Mouse (Mus musculus): Measurements from ENCODE around the gene Sh3bp1.

The Sh3bp1 gene

DNA sequence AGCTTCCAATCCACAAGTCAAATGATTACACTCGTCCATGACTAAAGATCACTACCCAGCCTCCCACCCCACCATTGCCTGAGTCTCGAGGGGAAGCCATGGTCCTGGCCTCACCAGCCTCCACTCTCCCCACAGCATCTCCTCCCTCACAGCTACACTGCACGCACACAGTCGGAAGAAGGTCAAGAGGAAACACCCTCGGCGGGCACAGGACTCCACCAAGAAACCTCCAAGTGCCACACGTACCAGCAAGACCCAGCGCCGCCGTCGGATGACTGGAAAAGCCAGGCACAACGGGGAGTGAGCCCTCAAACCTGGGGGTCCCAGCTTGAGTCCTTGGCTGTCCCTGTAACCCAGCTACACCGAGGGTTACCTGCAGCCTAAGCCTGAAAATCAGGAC lies 40.8 kb downstream of the Sh3bp1 start:
- no peak for DNase-seq (ENCODE audit: low spot score in 2 of 2)

DNA sequence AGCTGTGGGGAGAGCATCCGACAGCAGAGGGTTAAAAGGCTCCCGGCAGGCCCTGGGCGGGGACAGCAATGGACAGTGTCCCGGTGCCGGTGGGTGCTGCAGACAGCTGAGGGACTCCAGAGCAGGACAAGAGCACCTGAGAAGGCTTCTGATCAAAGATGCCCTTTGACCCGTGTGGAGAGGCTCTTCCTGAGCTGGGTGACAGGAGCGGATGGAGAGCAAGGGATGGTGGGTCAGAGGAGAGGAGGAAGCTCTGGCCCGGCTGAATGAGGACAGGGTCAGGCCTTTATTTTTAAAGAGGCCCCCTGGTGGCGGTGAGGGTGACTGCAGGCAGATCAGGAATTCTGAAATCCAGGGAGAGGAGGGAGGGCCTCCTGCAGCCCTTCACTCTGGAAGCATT lies 43.1 kb downstream of the Sh3bp1 start:
- DNase-seq (ENCODE audit: low spot score in 2 of 2), result peak; percentile 86

DNA sequence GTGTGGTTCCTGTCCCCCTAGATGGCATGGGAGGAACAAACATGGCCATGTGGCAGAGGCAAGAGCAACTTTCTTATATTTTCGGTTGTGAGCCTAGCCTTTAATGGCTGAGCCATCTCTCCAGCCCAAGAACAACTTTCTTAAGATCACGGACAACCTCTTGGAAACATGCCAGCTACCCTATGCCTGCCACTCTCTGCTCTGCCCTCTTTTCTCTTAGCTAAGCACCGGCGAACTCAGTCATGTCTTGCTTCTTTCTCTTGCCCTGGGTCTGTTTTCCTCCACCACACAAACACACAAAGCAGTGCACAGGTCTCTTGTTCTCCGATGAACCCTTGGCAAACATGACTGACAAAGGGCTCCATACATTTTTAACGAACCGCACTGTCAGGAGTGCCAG lies 46.7 kb downstream of the Sh3bp1 start:
- no peak for DNase-seq (ENCODE audit: low spot score in 2 of 2)

DNA sequence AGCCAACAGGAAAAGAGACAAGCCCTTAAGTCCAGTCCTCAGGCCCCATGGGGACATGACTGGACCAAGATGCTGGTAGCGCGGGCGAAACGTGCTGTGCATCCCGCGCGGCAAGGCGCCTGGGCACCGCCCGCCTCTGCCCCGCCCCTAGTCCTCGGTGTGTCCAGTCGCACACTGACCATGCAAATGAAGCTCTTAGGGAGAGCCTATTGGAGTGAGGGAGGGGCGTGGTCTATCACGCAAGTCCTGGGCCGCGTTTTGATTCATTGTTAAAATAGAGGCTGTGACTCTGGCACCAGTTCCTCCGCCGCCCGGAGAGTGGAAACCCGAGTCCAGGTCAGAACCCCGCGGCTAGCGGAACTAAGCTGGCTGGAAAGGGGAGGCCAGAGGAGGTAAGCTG lies 48.1 kb downstream of the Sh3bp1 start, which contains the start of gene Triobp:
Gene Triobp, plus strand, starts transcription at position 68 of the 400 bp plus-strand sequence.
- DNase-seq (ENCODE audit: low spot score in 2 of 2), result peak; percentile 93 to 94

DNA sequence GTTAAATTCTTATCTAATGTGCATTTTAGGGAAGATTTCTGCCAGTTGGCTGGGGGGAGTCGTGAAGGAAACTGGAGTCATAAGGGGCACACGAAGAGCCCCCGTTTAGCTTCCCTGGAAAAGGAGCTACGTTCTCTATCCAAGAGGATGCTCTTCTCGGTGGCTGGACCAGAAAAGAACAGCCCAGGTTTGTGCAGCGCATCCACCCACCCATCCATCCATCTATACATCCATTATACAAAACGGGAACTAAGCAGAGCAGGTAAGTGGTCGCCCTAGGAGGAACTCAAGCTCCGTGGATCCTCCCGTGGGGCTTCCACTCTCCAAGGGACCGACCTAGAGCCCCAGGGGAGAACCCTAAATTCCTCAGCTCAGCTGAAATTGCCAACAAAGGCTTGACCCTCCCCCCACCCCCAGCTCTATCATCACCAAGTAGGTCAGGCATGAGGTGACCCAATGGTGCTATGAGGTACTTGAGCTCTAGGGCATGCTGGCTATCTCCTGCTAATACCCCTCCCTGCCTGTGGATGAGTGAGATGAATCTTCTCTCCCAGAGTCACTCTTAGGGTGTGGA lies 48.7 kb downstream of the Sh3bp1 start:
- DNase-seq (ENCODE audit: low spot score in 2 of 2), result no peak

DNA sequence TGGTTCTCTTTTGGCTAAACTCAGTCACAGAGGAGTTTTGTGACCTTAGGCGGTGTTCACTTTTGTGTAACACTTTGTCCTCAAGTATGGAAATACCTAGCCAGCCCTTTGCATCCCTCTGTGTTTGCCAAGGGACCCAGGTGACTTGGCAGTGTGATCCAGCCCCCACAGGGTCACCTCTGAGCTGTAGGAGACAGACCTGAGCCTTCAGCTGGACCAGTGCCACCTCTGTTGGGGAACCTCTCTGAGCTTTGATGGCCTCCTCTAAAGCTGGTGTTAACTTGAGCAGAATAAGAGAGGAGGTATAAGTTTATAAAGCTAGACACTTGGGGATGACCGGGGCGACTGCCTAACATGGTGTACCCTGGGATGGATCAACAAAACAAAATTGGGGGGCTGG lies 49.3 kb downstream of the Sh3bp1 start:
- DNase-seq (ENCODE audit: low spot score in 2 of 2), result no peak

DNA sequence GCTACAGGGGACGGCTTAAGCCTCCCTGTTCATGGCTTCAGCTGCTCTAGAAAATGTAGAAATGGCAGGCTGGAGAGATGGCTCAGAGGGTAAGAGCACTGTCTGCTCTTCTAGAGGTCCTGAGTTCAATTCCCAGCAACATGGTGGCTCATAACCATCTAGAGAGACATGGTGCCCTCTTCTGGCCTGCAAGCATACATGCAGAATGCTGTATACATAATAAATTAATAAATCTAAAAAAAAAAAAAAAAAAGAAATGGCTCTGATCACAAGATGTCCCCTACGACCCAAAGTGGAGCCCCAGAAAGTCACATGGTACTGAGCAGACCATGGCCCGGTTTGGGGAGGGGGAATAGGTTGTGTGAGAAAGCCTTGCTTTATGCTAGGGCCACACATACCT lies 56.1 kb downstream of the Sh3bp1 start:
- DNase-seq (ENCODE audit: low spot score in 2 of 2), result no peak

DNA sequence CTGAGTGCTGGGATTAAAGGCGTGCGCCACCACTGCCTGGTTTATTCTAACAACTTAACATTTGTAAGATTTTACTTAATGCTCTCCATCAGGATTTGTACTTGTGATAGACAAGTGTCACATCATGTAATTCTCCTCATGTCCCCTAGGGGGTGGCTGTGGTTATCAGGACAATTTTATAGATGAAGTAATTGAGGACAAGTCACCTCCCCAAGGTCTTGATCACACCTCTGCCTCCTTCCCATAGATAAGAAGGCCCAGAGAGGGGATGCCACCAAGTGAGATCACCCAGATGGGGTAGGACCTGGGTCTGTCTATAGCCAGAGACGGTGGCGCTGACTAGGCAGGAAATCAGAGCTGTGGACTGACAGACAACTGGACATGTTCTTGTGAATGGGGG lies 56.8 kb downstream of the Sh3bp1 start:
- DNase-seq (ENCODE audit: low spot score in 2 of 2), result no peak

DNA sequence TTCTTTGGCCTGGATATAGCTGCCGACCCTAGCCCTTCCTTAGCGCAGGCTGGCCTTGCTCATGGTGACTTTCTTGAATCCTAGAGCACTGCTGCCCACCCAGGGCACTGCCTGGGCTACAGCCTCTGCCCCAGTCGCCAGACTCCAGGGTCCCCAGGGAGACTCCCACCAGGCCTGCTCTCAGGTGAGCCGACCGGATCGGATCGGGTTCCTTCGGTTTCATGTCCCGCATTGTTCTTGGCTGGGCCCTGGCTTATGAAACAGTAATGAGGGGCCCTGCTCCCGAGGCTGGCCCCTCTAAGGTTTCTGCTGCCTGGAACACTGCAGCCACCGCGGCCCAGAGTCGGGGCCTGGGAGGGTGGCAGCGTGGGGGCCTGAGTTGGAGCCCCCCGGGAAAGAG lies 57.5 kb downstream of the Sh3bp1 start:
- no peak for DNase-seq (ENCODE audit: low spot score in 2 of 2)

DNA sequence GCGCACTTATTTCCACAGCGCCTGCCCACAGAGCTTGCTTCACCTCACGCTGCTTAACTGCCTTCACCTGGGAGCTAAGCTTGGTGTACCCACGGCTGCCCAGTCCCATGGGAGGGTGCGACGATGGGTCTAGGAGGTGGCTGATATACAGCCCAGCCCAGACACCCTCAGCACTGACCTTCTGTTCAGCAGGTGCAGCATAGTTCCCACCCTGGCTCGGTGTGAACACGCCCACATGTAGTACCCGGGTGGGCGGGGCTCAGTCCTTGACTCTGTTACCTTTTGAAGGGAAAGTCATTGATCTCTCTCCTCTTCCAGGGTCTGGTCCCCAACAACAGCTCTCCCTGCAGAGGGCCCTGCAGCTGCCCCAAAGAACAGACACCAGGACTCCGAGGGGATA lies 60.0 kb downstream of the Sh3bp1 start:
- DNase-seq (ENCODE audit: low spot score in 2 of 2), result no peak

DNA sequence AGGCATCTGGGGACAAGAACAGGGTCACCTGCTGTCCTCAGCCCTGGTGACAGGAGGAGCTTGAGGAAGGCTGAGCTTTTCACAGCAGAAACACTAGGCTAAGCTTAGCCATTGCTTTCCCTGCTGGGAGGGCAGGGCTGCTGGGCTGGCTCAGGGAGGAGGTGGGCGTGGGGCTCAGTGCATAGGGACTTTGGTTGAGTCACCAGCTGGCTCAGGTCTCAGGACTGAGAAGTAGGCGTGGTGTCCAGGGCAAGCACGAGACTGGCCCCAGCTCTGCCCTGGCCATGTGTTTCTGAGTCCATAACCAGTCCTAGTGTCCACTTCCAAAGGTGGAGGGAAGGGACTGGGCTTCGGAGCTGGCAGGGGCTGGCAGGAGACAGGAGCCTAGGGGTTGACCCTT lies 60.5 kb downstream of the Sh3bp1 start:
- no peak for DNase-seq (ENCODE audit: low spot score in 2 of 2)

Data from right cerebral cortex, postnatal 10 days (tissue).